Mouse (Mus musculus): ENCODE data around the gene Hif3a.

GRCm38 (mm10) chr7:17045743-17046142, 16.5 kb downstream of the Hif3a start:
- no peak for TF ChIP-seq GATA1 (IDR thresholded peaks at IDR 0.05; ENCODE audit: borderline replicate concordance, low read length)
- TF ChIP-seq FLI1 (IDR thresholded peaks at IDR 0.05; ENCODE audit: low read length): no peak
